Mouse (Mus musculus) myocyte (in vitro differentiated cells): ENCODE measurements at regions not wholly inside any gene's neighbourhood (a gene's known extent, or its start where the extent isn't known, plus 50 kb on each side); places are given as distances from the start of the nearest gene placed in this dataset.
"Not testable (repeated sequence)": the region's sequence is repeated elsewhere in the genome, so short reads cannot be mapped to it uniquely, and the experiment has no call there.

Experiments
- H3K27me3 ChIP-seq: one replicate; pipeline ENCODE4 v1.6.1; 2011; ENCODE audit not compliant: control insufficient read depth, insufficient read depth, insufficient read length
- H3K36me3 ChIP-seq: one replicate; pipeline ENCODE4 v1.6.1; 2011; ENCODE audit not compliant: control insufficient read depth, insufficient read depth
- H3K4me2 ChIP-seq: one replicate; pipeline ENCODE4 v1.6.1; 2011; ENCODE audit warnings: low read depth, control low read depth
- H3K4me3 ChIP-seq: one replicate; pipeline ENCODE4 v1.5.1; 2011; ENCODE audit warnings: mild to moderate bottlenecking, control low read depth, moderate library complexity
- H3K79me2 ChIP-seq: one replicate; pipeline ENCODE4 v1.6.1; 2011; ENCODE audit not compliant: control insufficient read depth, insufficient read depth
- H3ac ChIP-seq: one replicate; pipeline ENCODE4 v1.6.1; 2011; ENCODE audit not compliant: control insufficient read depth, insufficient read length
- CEBPB ChIP-seq: IDR thresholded peaks from 2 replicates; pipeline ENCODE4 v1.6.1; 2011; ENCODE audit warnings: mild to moderate bottlenecking, moderate library complexity; ENCODE audit not compliant: poor library complexity, insufficient read depth, severe bottlenecking
- E2F4 ChIP-seq: IDR thresholded peaks from one replicate; pipeline ENCODE4 v1.6.1; 2011; ENCODE audit warnings: mild to moderate bottlenecking, control low read depth, moderate library complexity; ENCODE audit not compliant: insufficient read depth
- MAX ChIP-seq: IDR thresholded peaks from one replicate; pipeline ENCODE4 v1.6.1; 2011; ENCODE audit warnings: low read depth, mild to moderate bottlenecking, control low read depth
- MYOD1 ChIP-seq, 3 experiments: IDR thresholded peaks; one replicate each; pipeline ENCODE4 v1.6.1; 2011; ENCODE audit warnings: control low read depth in 2 of 3, low read depth in 2 of 3, mild to moderate bottlenecking in 2 of 3, moderate library complexity in 1 of 3; ENCODE audit not compliant: insufficient read length in 2 of 3, control insufficient read depth in 1 of 3
- MYOG ChIP-seq, 3 experiments: IDR thresholded peaks; one replicate each; pipeline ENCODE4 v1.6.1; 2011; ENCODE audit warnings: control low read depth in 2 of 3, low read depth in 2 of 3, mild to moderate bottlenecking in 2 of 3; ENCODE audit not compliant: insufficient read length in 2 of 3, control insufficient read depth in 1 of 3, insufficient read depth in 1 of 3
- POLR2A ChIP-seq: IDR thresholded peaks from one replicate; pipeline ENCODE4 v1.6.1; 2011; ENCODE audit warnings: low read depth, mild to moderate bottlenecking, control low read depth, moderate library complexity; ENCODE audit not compliant: insufficient read length
- POLR2AphosphoS2 ChIP-seq: IDR thresholded peaks from one replicate; pipeline ENCODE4 v1.6.1; 2011; ENCODE audit warnings: low read depth, control low read depth; ENCODE audit not compliant: insufficient read length
- REST ChIP-seq: IDR thresholded peaks from one replicate; pipeline ENCODE4 v1.6.1; 2011; ENCODE audit warnings: mild to moderate bottlenecking, control low read depth, moderate library complexity; ENCODE audit not compliant: insufficient read depth, insufficient read length
- SRF ChIP-seq: IDR thresholded peaks from one replicate; pipeline ENCODE4 v1.6.1; 2011; ENCODE audit warnings: low read depth; ENCODE audit not compliant: control insufficient read depth, insufficient read length
- TCF12 ChIP-seq: IDR thresholded peaks from one replicate; pipeline ENCODE4 v1.6.1; 2011; ENCODE audit warnings: mild to moderate bottlenecking, control low read depth; ENCODE audit not compliant: poor library complexity, insufficient read depth, severe bottlenecking
- TCF3 ChIP-seq: IDR thresholded peaks from one replicate; pipeline ENCODE4 v1.6.1; 2011; ENCODE audit warnings: low read depth, control low read depth; ENCODE audit not compliant: insufficient read length
- USF1 ChIP-seq: IDR thresholded peaks from one replicate; pipeline ENCODE4 v1.6.1; 2011; ENCODE audit warnings: low read depth, mild to moderate bottlenecking, control low read depth, moderate library complexity

DNA sequence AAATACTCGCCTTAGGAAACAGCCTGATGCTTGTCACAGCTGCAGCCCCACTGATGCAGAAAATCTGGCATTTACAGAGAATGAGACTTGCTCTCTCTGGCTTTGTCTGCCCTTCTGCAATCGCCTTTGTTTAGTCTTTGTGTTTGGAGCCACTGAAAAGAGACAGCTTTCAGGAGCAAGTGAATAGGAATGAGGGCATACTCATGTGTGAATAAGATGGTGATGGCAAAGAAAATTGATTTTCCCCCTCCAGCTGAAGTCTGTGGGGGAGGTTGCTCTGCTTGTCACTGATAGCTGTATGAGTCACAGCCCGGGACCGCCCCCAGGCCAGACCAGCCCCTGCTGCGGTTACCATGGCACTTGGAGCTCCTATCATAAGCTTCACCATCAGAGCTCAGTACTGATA, 485.5 kb upstream of the Gulo start:
- H3K27me3 ChIP-seq, result peaks cover 6% of the 10 kb centered on the region
- TF ChIP-seq E2F4 (no peak), USF1 (no peak), CEBPB (no peak), SRF (no peak), MYOG (IDR thresholded peaks at IDR 0.05; ENCODE audit: control insufficient read depth in 1 of 3, insufficient read depth in 1 of 3, insufficient read length in 2 of 3, low read depth in 2 of 3) (no peak), MYOD1 (IDR thresholded peaks at IDR 0.05; ENCODE audit: control insufficient read depth in 1 of 3, insufficient read length in 2 of 3, low read depth in 2 of 3) (no peak), POLR2AphosphoS2 (no peak), REST (no peak), TCF12 (no peak), POLR2A (no peak), MAX (no peak), TCF3 (no peak)
- no peak overlapping the region for H3K4me2 ChIP-seq
- no peaks in the 10 kb centered on the region for H3K36me3 ChIP-seq
- no peak overlapping the region for H3ac ChIP-seq
- no peaks in the 10 kb centered on the region for H3K79me2 ChIP-seq
- no peak overlapping the region for H3K4me3 ChIP-seq

DNA sequence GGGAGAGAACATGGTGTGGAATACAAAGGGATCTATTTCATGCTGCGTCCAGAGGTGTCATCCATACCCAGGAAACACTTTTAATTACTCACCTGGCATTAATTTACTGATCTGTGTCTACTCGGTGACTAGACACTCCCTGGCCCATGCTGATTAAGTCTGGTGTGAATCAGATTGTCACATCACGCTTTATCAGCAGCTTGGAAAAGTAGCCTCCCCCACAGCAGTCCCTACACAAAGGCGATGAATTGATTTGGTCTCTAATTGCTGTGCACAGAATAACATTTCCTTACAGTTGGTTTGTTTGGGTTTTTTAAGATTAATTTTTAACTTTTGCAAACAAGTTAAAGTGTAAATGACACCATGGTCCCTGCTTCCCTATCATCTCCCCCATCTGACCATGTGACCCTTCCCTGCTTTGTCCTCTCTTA, 484.7 kb upstream of the Gulo start:
- H3ac ChIP-seq, result no peak overlapping the region
- no peak overlapping the region for H3K4me2 ChIP-seq
- no peak overlapping the region for H3K4me3 ChIP-seq
- H3K27me3 ChIP-seq, result peaks cover under 1% of the 10 kb centered on the region
- no peak for TF ChIP-seq TCF12
- TF ChIP-seq REST, result no peak
- no peak for TF ChIP-seq POLR2AphosphoS2
- no peak for TF ChIP-seq SRF
- no peak for TF ChIP-seq TCF3
- TF ChIP-seq MAX, result no peak
- no peak for TF ChIP-seq CEBPB
- no peak for TF ChIP-seq E2F4
- no peak for TF ChIP-seq MYOG (IDR thresholded peaks at IDR 0.05; ENCODE audit: control insufficient read depth in 1 of 3, insufficient read depth in 1 of 3, insufficient read length in 2 of 3, low read depth in 2 of 3)
- no peak for TF ChIP-seq POLR2A
- TF ChIP-seq USF1, result no peak
- no peak for TF ChIP-seq MYOD1 (IDR thresholded peaks at IDR 0.05; ENCODE audit: control insufficient read depth in 1 of 3, insufficient read length in 2 of 3, low read depth in 2 of 3)
- H3K79me2 ChIP-seq, result no peaks in the 10 kb centered on the region
- no peaks in the 10 kb centered on the region for H3K36me3 ChIP-seq

DNA sequence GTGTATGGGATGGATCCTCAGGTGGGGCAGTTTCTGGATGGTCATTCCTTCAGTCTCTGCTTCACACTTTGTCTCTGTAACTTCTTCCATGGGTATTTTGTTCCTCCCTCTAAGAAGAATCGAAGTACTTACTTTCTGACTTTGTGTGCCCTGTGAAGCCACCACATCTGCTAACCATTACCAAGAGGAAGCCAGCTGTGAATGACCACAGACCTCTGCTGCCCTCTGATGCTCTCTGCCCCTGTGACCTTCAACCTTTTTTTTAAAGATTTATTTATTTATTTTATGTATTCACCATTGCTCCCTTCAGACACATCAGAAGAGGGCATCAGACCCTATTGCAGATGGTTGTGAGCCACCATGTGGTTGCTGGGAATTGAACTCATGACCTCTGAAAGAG, 475.7 kb upstream of the Gulo start:
- H3K27me3 ChIP-seq, H3K4me3 ChIP-seq, H3ac ChIP-seq, H3K36me3 ChIP-seq, H3K79me2 ChIP-seq, H3K4me2 ChIP-seq: not testable (repeated sequence)

DNA sequence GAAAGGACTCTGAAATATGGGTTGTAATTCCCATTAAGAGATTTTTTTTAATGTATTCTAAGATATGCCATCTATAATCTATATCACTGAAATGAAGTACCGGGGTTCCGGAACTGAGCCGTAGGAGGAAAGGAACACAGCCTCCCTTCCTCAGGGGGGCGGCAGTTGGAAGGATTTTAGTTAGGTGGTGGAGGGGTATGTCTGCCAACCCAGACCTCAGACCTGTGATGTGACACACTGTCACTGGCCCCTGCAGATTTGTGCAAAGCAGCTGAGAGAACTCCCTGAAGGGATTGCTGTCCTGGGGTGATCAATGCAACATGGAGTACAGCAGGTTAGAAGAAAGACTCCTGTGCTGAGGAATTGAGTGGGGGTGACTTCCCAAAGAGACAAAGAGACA, 470.2 kb upstream of the Gulo start:
- Histone ChIP-seq H3K4me3 (no peak overlapping the region), H3K79me2 (no peaks in the 10 kb centered on the region), H3ac (no peak overlapping the region), H3K27me3 (no peaks in the 10 kb centered on the region), H3K4me2 (no peak overlapping the region), H3K36me3 (no peaks in the 10 kb centered on the region)
- TF ChIP-seq MYOG (IDR thresholded peaks at IDR 0.05; ENCODE audit: control insufficient read depth in 1 of 3, insufficient read depth in 1 of 3, insufficient read length in 2 of 3, low read depth in 2 of 3) (no peak), E2F4 (no peak), TCF12 (no peak), SRF (no peak), POLR2AphosphoS2 (no peak), REST (no peak), USF1 (no peak), MAX (no peak)

DNA sequence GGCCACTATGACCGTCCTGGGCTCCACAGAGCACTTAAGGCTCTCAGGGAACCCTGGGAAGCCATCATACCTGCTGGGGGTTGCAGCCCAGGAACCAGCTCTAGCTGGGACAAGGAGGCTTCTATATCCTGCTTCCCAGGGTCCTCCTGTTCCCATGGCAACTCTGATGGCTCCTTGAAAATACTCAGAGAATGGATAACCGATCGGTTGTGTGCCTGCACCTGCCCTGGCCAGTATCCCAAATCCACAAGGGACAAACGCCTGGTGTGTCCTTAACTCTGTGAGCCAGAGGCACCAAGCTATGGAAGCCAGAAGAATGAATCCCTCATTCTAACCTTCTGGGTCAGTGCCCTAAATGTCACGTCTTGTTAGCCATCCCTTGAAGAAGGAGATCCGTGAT, 469.6 kb upstream of the Gulo start:
- Histone ChIP-seq H3ac (no peak overlapping the region), H3K4me3 (no peak overlapping the region), H3K27me3 (no peaks in the 10 kb centered on the region), H3K36me3 (no peaks in the 10 kb centered on the region), H3K79me2 (no peaks in the 10 kb centered on the region), H3K4me2 (no peak overlapping the region)
- no peak for TF ChIP-seq MYOD1 (IDR thresholded peaks at IDR 0.05; ENCODE audit: control insufficient read depth in 1 of 3, insufficient read length in 2 of 3, low read depth in 2 of 3)
- TF ChIP-seq SRF, result no peak
- TF ChIP-seq USF1, result no peak
- TF ChIP-seq E2F4, result no peak
- TF ChIP-seq TCF3, result no peak
- no peak for TF ChIP-seq POLR2A
- no peak for TF ChIP-seq REST
- no peak for TF ChIP-seq POLR2AphosphoS2
- no peak for TF ChIP-seq MYOG (IDR thresholded peaks at IDR 0.05; ENCODE audit: control insufficient read depth in 1 of 3, insufficient read depth in 1 of 3, insufficient read length in 2 of 3, low read depth in 2 of 3)
- no peak for TF ChIP-seq MAX
- no peak for TF ChIP-seq TCF12
- TF ChIP-seq CEBPB, result no peak
